Mouse (Mus musculus): ENCODE measurements around the gene Rgl1.

GRCm38 (mm10) chr1:152727604-152728236, 38.4 kb downstream of the Rgl1 start:
- no peak for TF ChIP-seq CTCF (IDR thresholded peaks at IDR 0.05; ENCODE audit: extremely low read depth, insufficient read depth, low read length)
- no peak for TF ChIP-seq POLR2A (IDR thresholded peaks at IDR 0.05; ENCODE audit: extremely low read depth, insufficient read depth, low read length)
